Mouse (Mus musculus) gastrocnemius, adult 8-10 months (tissue): ENCODE results near the gene Zc3h7a. TPM values are rescaled to one million over a fixed set of nuclear protein-coding genes. Genes with fewer than 3 reads are reported as not detected.
"Not testable (repeated sequence)": the region's sequence is repeated elsewhere in the genome, so short reads cannot be mapped to it uniquely, and the experiment has no call there.

Experiments used
- DNase-seq, 2 experiments: peaks; one replicate each; pipeline ENCODE4 v3.0.0; 2022; ENCODE audit warnings: low spot score in 2 of 2
- total RNA-seq, 4 experiments: library from RNA; stranded (reverse); gene quantifications; 2 replicates each; pipeline ENCODE4 v1.2.4; 2022

Gene Zc3h7a
- total RNA-seq = 10 to 100 TPM in 3 of 4 experiments, 1 to 10 TPM in 1; 9.7 to 15.8 (median 13.5) TPM

DNA sequence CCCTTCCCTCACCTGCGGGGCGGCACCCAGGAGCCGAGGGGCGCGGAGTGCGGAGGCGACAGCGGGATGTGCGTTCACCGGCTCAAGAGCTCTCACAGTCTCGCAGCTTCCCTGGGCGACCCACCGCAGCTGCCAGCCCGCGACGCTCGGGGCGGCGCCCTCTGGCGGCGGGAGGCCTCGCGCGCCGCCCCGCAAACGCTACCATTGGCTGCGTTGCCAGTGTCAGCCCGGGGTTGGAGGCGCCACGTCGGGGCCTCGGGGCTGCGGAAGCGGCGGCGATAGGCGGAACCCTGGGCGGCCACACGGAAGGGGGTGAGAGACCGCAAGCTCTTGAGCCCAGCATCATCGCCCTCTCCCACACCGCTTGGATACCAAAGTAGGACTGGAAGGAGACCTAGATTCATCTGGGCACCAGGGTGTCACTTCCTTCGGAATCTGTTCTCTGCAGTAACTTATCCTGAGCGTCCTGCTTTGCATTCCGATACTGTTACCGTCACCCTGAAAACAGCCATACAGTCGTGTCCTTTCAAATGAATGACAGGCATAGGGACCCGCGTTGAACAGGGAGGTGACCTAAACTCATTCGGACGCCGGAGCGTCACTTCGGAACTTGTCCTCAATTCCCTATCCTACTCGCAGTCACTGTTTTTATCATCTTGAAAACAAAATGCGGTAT is at the start of gene Zc3h7a:
Zc3h7a (minus strand) TSS at position 186 of the 676 bp plus-strand sequence.
- DNase-seq = peak; percentile 85 to 88

DNA sequence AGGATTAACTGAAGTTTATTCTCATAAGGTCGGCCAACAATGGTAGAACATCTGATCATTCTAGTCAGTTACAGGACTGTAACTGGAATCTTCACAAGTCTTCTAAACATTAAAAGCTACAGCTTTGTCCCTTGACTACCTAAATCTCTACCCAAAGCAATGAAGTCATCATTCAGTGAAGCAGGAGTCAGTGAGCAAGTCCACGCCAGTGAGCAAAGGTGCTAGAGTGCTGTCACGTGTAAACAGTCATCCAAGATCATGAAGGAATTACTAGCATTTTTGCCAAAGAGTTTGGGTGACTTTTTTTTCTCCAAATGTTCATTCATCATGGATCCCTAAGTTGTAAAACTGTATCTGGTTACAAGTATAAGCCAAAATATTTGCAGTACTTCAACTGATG is 41.6 kb upstream of the Zc3h7a start:
- DNase-seq = no peak

DNA sequence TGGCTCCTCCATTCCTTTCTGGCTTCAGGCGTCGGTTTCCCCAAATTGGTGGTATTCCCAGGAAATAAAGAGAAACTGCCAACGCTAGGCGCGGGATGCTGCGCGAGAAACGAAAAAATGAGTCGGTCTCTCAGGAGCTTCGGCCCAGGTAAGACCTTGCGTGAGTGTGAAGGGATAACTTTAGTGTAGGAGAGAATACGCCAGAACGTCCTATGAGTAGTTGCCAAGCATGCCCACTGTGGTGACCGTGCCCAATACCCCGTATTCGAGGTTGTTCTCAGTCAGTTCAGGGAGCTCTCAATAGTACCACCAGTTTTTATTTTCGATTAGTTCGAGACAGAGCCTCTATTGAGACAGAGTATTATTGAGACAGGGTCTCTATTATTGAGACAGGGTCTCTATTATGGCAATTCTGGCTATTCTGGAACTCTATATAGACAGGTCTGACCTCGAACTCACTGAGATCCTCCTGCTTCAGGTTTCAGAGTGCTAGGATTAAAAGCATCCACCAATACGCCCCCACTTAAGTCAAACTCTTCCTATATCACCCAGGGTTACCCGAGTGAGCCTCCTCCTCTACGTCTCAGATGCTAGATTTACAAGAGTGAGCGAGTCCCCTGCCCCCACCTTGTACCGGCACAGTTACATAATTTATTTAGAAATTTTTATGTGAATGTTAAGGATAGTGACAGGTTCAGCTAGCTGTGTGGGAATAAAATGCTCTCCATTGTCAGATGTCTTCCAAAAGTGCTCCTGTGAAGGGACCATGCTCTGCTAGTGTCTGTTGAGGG is 27.6 kb upstream of the Zc3h7a start:
- no peak for DNase-seq

DNA sequence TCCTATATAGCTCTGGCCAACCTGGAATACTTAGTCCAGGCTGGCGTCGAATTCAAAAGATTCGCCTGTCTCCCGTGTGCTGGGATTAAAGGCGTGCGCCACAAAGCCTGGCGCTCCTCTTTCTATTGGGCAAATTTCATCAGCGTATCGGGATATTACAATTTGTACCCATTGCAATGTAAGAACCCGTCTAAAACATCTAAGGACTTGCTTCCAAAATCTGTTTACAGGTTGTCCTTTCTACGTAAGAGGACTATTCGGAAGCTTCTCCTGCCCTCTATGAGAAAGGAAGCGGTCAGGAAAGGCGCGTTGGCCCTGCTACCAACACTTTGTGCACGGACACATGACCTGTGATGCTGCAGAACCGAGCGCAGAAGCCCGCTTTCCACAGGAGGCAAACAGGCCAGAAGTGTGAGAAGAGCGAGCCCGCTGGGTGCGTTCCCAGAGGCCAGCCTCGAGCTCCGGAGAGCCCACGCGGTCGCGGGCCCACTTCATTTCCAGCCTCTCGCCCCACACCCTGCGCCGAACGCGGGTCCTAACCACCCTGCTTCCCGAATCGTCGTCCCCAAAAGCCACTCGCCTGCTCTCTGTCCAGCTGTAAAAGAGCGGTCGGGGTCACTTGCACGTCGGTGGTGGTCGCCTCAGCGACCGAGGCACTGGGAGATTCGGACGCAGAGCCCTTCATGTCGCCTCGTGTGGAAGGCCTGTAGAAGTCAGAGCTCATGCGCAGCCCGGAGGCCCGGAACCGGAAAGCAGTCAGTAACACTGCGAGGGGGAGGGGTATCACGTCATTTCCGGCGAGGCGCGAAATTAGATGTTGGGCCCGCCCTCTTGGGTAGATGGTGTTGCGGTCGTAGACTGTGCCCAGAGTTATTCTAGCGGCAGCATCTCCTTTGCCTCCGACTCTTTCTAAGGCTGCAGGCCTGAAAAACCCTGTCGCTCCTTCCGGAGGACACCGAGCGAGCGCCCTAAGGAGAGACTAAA is 26.7 kb upstream of the Zc3h7a start, which contains the start of gene Rsl1d1:
Rsl1d1 (minus strand) TSS at position 761 of the 984 bp plus-strand sequence.
- peak; percentile 82 to 84 for DNase-seq

DNA sequence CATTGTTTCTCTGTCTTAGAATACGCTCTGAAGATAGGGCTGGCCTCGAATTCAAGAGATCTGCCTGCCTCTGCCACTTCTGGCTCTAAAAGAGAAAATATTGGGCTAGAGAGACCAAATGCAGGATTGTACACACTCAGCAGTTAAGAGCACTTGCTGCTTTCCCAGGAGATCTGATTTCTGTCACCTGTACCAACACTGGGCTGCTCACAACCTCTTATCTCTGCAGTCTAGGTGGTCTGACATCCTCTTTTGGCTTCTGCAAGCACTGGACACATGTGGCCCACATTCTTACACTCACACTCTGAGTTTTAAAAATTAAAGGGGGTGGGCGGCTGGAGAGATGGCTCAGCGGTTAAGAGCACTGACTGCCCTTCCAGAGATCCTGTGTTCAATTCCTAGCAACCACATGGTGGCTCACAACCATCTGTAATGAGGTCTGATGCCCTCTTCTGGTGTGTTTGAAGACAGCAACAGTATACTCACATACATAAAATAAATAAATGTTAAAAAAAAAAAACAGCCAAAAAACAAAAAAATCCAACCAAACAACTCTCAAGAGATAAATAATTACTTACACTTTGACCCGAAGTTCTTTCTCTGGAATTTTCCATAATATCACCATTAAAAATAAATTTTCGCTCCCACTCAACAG is 25.7 kb upstream of the Zc3h7a start:
- DNase-seq = no peak

DNA sequence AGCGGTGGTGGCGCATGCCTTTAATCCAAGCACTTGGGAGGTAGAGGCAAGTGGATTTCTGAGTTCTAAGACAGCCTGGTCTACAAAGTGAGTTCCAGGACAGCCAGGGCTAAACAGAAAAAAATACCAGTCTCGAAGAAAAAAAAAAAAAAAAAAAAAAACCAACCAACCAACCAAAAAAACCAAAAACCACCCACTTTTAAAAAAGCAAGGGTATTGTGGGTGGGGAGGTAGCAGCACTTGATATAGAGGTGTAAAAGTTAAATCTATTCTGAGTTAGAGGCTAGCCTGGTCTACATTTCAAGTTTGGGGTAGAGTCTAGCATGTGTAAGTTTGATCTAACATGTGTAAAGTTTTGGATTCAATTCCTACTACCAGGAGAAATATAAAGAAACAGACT is 24.1 kb upstream of the Zc3h7a start:
- DNase-seq = no peak

DNA sequence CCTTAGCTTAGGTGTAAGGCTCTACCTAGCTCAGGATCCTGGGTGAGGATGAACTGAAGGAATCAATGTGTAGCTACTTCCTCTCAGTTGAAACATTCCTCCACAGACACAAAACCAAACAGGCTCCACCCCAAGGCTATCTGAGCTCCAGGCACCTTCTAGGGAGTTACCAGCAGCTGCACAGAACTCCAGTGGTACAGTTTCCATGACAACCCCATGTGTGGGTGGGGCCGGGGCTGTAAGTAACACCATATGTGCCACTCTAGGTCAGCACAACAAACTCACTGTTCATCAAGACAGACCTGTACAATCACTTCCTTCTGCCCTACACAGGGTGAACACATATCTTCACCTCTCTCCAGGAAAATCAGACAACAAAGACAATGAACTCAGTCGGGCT is 22.3 kb upstream of the Zc3h7a start:
- DNase-seq = no peak

DNA sequence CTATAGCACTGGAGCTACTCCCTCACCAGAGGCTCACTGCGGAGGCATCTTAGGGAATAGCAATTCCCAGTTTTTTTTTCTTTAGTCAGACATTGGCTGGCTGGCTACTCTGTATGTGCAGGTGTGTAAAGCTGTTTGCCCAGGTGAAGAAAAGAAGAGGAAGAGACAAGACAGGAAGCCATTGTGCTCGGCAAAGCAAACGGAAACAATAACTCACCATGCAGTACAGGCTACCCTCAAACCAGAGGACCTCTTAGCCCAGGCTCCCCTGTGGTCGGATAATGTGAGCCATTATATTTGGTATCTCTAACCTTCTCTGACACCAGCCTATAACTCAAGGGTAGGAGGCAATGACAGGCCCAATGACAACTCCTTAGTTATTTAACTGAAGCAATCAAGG is 20.9 kb upstream of the Zc3h7a start:
- DNase-seq = no peak

DNA sequence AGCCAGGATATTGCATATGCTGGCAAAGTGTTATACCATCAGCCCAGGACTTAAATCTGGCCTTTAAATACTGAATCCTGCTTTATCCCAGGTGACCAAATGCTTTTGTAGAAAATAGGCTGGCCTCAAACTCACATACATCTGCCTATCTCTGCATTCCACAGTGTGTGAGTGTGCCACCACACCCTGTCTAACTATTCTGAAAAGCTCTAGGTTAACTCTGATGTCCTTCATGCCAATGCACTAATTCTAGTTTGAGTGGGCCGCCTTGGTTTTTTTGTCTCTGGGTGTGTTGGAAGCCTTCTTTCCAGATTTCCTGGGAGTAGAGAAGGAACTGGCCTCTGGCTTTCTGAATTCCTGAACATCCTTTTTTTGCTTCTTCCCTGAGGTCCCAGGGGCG is 17.0 kb upstream of the Zc3h7a start:
- no peak for DNase-seq

DNA sequence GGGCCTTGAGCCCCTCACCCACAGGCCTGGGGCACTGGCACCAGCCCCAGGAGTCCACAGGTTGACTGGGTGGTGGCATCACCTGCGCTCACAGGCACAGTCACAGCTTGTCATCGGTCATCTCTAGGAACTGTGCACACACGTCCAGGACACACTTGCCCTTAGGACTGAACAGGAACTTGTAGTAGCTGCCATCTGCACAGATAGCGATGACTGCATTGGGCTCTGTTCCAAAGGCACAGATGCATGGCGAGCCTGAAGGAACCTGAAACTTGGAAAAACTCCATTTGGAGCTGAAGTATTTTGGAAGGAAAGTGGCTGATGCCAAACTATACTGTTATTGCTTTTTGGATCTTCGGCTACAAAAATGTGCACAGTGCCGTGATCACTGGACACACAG is 14.0 kb upstream of the Zc3h7a start:
- DNase-seq = no peak

DNA sequence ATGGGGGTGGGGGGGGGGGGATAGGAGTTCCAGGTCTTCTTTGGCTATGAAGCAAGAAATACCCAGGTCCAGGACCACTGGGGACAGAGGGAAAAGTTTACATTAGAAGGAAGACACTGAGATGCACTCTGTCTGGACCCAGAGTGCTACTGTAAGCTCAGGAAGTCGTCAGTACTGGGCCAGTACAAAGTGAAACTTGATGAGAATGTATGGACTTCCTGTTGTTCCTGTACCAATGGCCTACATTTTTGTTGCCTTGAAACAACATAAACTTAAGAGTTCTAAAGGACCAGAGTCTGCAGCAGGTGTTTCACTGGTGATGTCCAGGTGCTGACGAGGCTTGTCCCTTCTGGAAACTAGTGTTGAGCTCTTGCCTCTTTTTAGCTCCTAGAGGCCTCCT is 1.2 kb upstream of the Zc3h7a start:
- DNase-seq = no peak

DNA sequence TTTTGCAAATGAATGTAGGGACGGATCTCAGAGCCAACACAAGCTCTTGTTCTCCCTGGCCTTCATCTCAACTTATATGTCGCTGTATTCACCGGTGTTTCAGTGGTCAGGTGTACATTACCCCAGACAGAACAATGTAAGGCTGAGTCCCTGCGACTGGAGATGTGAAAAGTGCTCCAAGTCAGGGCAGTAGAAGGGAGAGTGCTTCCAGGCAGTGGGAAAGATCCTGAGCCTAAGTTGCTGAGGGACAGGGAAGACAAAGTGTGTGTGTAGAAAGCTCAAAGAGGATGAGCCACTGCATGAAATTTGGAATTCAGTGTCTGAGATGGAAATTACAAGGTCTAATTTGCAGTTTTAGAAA is 671 bp upstream of the Zc3h7a start:
- no peak for DNase-seq

DNA sequence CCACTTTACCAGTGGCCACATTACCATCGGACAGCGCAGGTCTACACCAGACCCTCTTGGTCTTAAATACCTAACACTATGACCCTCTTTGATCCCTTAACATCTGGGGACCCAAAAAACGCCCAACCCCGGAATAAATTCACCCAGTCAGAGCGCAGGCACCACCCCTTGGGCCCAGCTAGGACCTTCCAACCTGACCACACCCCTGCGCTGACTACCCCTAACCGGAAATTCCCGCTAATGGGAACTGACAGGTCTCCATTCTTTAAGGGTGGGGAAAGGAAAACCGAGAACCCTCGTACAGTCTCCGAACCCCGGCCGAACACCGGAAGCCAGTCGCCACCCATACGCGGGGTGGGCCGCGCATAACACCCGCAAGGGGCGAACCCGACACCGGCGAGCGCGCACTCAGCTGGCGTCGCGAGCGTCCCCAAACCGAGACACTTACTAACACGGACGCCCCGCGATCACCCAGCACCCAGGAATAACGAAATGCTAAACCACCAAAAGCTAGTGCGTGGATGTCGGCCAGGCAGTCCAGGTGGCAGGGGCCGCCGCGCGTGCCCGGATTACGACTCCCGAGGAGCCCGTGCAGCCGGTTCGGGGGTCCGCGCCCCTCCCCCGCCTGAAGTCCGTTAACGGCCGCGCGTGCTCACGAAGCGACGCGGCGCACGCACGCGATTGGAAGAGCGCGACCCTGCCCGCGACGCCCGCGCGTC is 545 bp downstream of the Zc3h7a start:
- peak; percentile 27 to 36 for DNase-seq

DNA sequence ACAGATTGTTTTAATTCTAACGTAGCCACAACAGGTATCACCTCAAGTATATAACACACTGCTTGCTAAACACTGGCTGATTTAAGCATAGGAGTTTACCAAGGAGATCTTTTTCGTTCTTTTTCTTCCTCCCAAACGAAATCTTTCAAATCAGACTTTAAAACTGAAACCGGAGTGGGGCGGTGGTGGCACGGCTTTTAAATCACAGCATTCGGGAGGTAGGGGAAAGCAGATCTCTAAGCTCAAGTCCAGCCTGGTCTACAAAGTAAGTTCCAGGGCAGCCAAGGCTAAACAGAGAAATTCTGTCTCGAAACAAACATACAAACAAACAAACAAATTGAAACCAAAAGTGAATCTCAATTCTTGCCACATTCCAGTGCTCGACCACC is 1.1 kb downstream of the Zc3h7a start:
- no peak for DNase-seq

DNA sequence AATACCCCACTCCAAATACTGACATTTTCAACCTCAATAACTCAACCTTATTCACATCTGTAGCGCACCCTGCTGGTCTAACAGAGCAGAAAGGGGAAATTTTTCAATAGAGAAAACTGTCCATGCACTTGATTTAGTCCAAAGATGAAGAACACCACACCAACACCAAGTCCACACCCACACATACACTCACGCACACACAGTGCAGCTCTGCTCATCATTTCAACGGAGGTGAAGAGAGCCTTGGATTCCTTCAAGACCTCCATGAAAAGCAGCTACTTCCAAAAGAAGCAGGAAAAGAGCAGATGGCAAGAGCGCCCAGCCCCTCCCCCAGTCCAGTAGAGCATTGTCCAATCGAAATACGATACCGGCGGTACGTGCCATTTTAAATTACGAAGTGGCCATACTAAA is 1.5 kb downstream of the Zc3h7a start:
- peak; percentile 2 to 5 for DNase-seq

DNA sequence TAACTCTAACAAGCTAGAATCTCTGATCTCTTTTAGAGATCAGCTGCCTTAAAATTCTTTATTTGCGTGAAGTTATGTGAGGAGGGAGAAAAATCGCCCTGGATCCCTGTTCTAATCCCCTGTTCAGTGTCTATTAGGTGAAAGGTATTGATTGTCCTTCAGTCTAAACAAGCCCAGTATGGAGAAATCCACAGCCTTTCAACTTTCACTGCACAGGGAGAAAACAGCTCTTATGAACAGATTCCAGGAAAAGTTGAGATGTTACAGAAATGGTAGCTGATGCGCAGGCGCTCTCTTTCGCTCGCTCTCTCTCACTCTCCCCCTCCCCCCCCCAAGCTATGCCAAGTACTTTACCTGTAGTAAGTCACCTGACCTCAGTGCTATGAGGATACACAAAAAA is 4.5 kb downstream of the Zc3h7a start:
- no peak for DNase-seq

DNA sequence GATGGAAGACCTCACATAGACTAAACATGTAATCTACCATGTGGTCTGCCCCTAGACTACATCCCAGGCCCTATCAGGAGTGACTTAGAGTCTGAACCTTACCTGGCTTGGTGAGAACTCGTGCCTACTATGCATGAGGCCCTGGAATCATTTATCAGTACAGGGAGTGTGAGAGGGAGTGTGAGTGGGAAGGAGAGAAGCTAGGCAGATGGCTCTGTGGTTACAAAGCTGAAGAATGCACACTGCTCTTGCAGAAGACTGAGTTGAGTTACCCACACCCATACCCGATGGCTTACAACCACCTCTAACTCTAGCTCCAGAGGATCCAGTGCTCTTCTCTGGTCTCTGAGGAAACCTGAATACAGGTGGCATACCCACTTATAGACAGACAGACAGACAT is 9.8 kb downstream of the Zc3h7a start:
- DNase-seq = no peak

DNA sequence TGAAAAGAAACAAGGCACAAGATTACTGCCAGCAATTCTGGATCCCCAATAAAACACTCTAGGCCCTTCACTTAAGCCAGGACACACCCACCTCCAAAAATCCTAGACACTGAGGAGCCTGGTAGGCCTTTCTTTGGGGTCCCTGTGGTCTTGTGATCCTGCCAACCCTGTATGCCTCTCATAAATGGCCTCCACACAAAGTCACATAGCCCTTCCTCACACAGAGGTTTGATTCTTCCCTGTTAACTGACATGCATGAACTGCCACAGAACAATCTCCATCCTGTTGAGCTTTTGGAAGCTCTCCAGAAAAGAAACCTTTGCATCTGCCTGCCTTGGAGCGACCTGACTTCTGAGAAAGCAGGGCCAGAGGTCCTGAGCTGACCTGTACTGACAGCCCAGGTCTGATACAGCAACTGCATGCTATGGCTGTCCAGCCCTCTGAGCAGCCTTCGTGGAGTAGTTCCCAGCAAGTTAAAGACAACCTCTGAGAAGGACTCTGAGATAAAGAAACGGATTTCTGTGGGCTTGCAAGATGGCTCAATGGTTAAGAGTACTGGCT is 11.4 kb downstream of the Zc3h7a start:
- no peak for DNase-seq

DNA sequence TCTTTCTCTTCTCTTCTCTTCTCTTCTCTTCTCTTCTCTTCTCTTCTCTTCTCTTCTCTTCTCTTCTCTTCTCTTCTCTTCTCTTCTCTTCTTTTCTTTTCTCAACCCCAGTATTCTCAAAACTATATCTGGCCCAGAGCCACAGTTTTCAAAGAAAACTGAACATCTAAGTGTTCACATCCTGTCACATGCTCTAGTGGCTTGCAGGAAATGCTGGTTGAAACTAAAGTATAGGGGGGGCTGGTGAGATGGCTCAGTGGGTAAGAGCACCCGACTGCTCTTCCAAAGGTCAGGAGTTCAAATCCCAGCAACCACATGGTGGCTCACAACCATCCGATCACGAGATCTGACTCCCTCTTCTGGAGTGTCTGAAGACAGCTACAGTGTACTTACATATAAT is 18.5 kb downstream of the Zc3h7a start:
- DNase-seq = not testable (repeated sequence)

DNA sequence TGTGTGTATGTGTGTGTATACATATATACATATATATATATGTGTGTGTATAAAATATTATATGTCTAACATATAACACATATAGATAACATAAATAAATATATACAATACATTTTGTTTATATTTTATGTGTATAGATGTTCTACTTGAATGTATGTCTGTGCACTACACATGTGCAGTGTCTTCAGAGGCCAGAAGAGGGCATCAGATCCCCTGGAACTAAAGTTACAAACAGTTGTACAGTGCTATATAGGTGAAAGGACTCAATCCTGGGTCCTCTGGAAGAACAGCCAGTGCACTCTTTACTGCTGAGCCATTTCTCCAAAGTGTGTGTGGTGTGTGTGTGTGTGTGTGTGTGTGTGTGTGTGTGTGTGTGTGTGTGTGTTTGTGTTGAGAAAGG is 21.7 kb downstream of the Zc3h7a start:
- DNase-seq = no peak
